Mouse (Mus musculus) telencephalon, adult 2 months (tissue): ENCODE results near the gene Ep300.
A peak's percentile ranks its signal among the peaks of the same experiment; 100 is the strongest.
"Not testable (repeated sequence)": the region's sequence is repeated elsewhere in the genome, so short reads cannot be mapped to it uniquely, and the experiment has no call there.

Experiments used
- DNase-seq: peaks from one replicate; pipeline ENCODE4 v3.0.0-alpha.2; 2011; ENCODE audit warnings: low read depth, low spot score

Gene Ep300

GRCm38 (mm10) chr15:81594146-81594696 lies 9.1 kb downstream of the Ep300 start:
- DNase-seq: no peak

- not testable (repeated sequence) for DNase-seq
Observed at GRCm38 (mm10) chr15:81598742-81599141, 13.6 kb downstream of the Ep300 start.

GRCm38 (mm10) chr15:81605241-81605640 lies 20.1 kb downstream of the Ep300 start:
- DNase-seq: no peak

GRCm38 (mm10) chr15:81606634-81607033 lies 21.5 kb downstream of the Ep300 start:
- no peak for DNase-seq

- no peak for DNase-seq
Observed at GRCm38 (mm10) chr15:81649516-81650455, 64.6 kb downstream of the Ep300 start.

- DNase-seq: no peak
Observed at GRCm38 (mm10) chr15:81650636-81651035, 65.5 kb downstream of the Ep300 start.

GRCm38 (mm10) chr15:81661701-81662100 lies 76.5 kb downstream of the Ep300 start:
- DNase-seq: no peak

- DNase-seq: no peak
Observed at GRCm38 (mm10) chr15:81663281-81663680, 78.1 kb downstream of the Ep300 start.

GRCm38 (mm10) chr15:81663697-81664561 lies 78.8 kb downstream of the Ep300 start, which contains the start of gene L3mbtl2:
L3mbtl2 (plus strand) TSS chr15:81663889.
- DNase-seq: peak; percentile 80

GRCm38 (mm10) chr15:81666957-81667356 lies 81.8 kb downstream of the Ep300 start:
- DNase-seq: no peak

- peak; percentile 27 for DNase-seq
Observed at GRCm38 (mm10) chr15:81670231-81670640, 85.1 kb downstream of the Ep300 start.

GRCm38 (mm10) chr15:81676637-81677036 lies 91.5 kb downstream of the Ep300 start:
- DNase-seq: no peak

GRCm38 (mm10) chr15:81680301-81680805 lies 95.2 kb downstream of the Ep300 start:
- no peak for DNase-seq

GRCm38 (mm10) chr15:81693366-81693966 lies 108.3 kb downstream of the Ep300 start:
- DNase-seq: no peak

- peak; percentile 42 for DNase-seq
Observed at GRCm38 (mm10) chr15:81693967-81694881, 109.1 kb downstream of the Ep300 start.

- no peak for DNase-seq
Observed at GRCm38 (mm10) chr15:81694891-81695290, 109.7 kb downstream of the Ep300 start.

- no peak for DNase-seq
Observed at GRCm38 (mm10) chr15:81697175-81697574, 112.0 kb downstream of the Ep300 start, which contains the start of gene Chadl. Chadl (minus strand) TSS chr15:81697287.

- DNase-seq: no peak
Observed at GRCm38 (mm10) chr15:81697847-81698246, 112.7 kb downstream of the Ep300 start.

GRCm38 (mm10) chr15:81698532-81698931 lies 113.4 kb downstream of the Ep300 start:
- no peak for DNase-seq

GRCm38 (mm10) chr15:81700161-81700560 lies 115.0 kb downstream of the Ep300 start:
- no peak for DNase-seq
